Mouse (Mus musculus) stomach, postnatal 0 days (tissue): ENCODE measurements around the gene Cacna1g.

ENCODE experiments used
- CTCF ChIP-seq: IDR thresholded peaks from 2 replicates; pipeline ENCODE4 v1.5.1; 2016; ENCODE audit warnings: antibody characterized with exemption, low read depth, mild to moderate bottlenecking, moderate library complexity
- EP300 ChIP-seq: optimal IDR thresholded peaks from 2 replicates; pipeline ENCODE3; 2016; ENCODE audit warnings: antibody characterized with exemption

GRCm38 (mm10) chr11:94482738-94483137 lies 8.7 kb upstream of the Cacna1g start:
- no peak for TF ChIP-seq CTCF
- TF ChIP-seq EP300, result no peak
